Mouse (Mus musculus) urinary bladder, adult 2 months (tissue): Measurements from ENCODE around the gene Prl2c1. TPM values are rescaled to one million over a fixed set of nuclear protein-coding genes. Genes with fewer than 3 reads are reported as not detected.
"Not testable (repeated sequence)": the region's sequence is repeated elsewhere in the genome, so short reads cannot be mapped to it uniquely, and the experiment has no call there.

Experiments
- DNase-seq: peaks from one replicate; pipeline ENCODE4 v3.0.0; 2022; ENCODE audit warnings: low spot score
- polyA plus RNA-seq: library from polyadenylated mRNA; depleted of rRNA; stranded (reverse); fragments of >200 nt; gene quantifications from 2 replicates; pipeline ENCODE4 v1.2.3, GENCODE M21; 2012; rRNA removed

The Prl2c1 gene
- not detected in 2 replicates for polyA plus RNA-seq

GRCm38 (mm10) chr13:27849042-27849441, at the start of gene Prl2c1:
TSS of gene Prl2c1 (plus strand) at chr13:27849342.
- no peak for DNase-seq

- no peak for DNase-seq
Measured at GRCm38 (mm10) chr13:27801354-27801753, 47.8 kb upstream of the Prl2c1 start, which contains the start of gene Prl2a1. TSS of gene Prl2a1 (plus strand) at chr13:27801654.

- DNase-seq = no peak
Measured at GRCm38 (mm10) chr13:27802765-27803164, 46.4 kb upstream of the Prl2c1 start.

- DNase-seq = not testable (repeated sequence)
Measured at GRCm38 (mm10) chr13:27904236-27904635, 55.1 kb downstream of the Prl2c1 start.

Other genes starting within 250 kb of the Prl2c1 start
- not detected in 2 replicates for gene Prl7b1, start 238.8 kb upstream of the Prl2c1 start, polyA plus RNA-seq
- not detected in 2 replicates for gene Prl7a1, start 206.8 kb upstream of the Prl2c1 start, polyA plus RNA-seq
- gene Prl7a2, start 181.3 kb upstream of the Prl2c1 start, polyA plus RNA-seq = 0.04 TPM in 1 of 2 replicates, not detected in the other
- gene Prl7d1, start 132.6 kb upstream of the Prl2c1 start, polyA plus RNA-seq = not detected in 2 replicates
- gene Prl7c1, start 68.5 kb upstream of the Prl2c1 start, polyA plus RNA-seq = not detected in 2 replicates
- gene Prl2a1, start 47.7 kb upstream of the Prl2c1 start, polyA plus RNA-seq = not detected in 2 replicates
- not detected in 2 replicates for gene Prl4a1, start 166.9 kb downstream of the Prl2c1 start, polyA plus RNA-seq